Mouse (Mus musculus) kidney, adult 2 months (tissue): Measurements from ENCODE around the gene Dlgap5.

Source experiments
- CTCF ChIP-seq: fragments of 200-500 bp; conservative IDR thresholded peaks from 2 replicates; pipeline ENCODE4 v1.5.1; 2011; ENCODE audit warnings: low read depth, mild to moderate bottlenecking, control low read depth, low read length, moderate library complexity, mixed read lengths; ENCODE audit not compliant: insufficient read depth, insufficient read length
- POLR2A ChIP-seq: fragments of 200-500 bp; IDR thresholded peaks from one replicate; pipeline ENCODE4 v1.6.1; 2011; ENCODE audit warnings: low read depth, low read length, control low read depth

GRCm38 (mm10) chr14:47444907-47445306 is 26.7 kb upstream of the Dlgap5 start:
- no peak for TF ChIP-seq CTCF
- TF ChIP-seq POLR2A: no peak
